Mouse (Mus musculus) MEL (cell line): ENCODE data around the gene Gramd1a. TPM values are rescaled to one million over a fixed set of nuclear protein-coding genes. Genes with fewer than 3 reads are reported as not detected.

Experiments
- DNase-seq: peaks from one replicate; pipeline ENCODE4 v3.0.0; 2011; ENCODE audit warnings: low read depth, low spot score
- H3K27ac ChIP-seq: 2 replicates; pipeline ENCODE4 v1.5.1; 2012; ENCODE audit warnings: low read depth, mild to moderate bottlenecking, control low read depth, low read length, moderate library complexity; ENCODE audit not compliant: control insufficient read depth
- H3K27me3 ChIP-seq, 2 experiments: fragments of 150-350 bp in 1 of 2; sonication (generic) in 1 of 2; 2 replicates each; pipeline ENCODE4 v1.6.1; 2012; ENCODE audit warnings: low read length in 2 of 2, mild to moderate bottlenecking in 2 of 2, improper control_type of control experiment in 1 of 2, moderate library complexity in 1 of 2; ENCODE audit not compliant: insufficient read depth in 2 of 2, control insufficient read depth in 1 of 2
- H3K36me3 ChIP-seq, 2 experiments: 2 replicates each; pipeline ENCODE4 v1.6.1; 2012 to 2014; ENCODE audit warnings: low read length in 2 of 2, improper control_type of control experiment in 1 of 2, inconsistent platforms in 1 of 2, mild to moderate bottlenecking in 1 of 2; ENCODE audit not compliant: insufficient read depth in 2 of 2, control insufficient read depth in 1 of 2
- H3K4me1 ChIP-seq, 2 experiments: fragments of 150-350 bp in 1 of 2; sonication (generic) in 1 of 2; 2 replicates each; pipeline ENCODE4 v1.6.1; 2012; ENCODE audit warnings: low read length in 2 of 2, improper control_type of control experiment in 1 of 2, mild to moderate bottlenecking in 1 of 2; ENCODE audit not compliant: insufficient read depth in 2 of 2, control insufficient read depth in 1 of 2
- H3K4me3 ChIP-seq, 2 experiments: fragments of 150-350 bp in 1 of 2; sonication (generic) in 1 of 2; 2 replicates each; pipeline ENCODE4 v1.5.1; 2012; ENCODE audit warnings: low read depth in 2 of 2, low read length in 2 of 2, mild to moderate bottlenecking in 2 of 2, moderate library complexity in 2 of 2, control low read depth in 1 of 2, improper control_type of control experiment in 1 of 2; ENCODE audit not compliant: control insufficient read depth in 1 of 2, insufficient read depth in 1 of 2
- H3K79me2 ChIP-seq: 2 replicates; pipeline ENCODE4 v1.6.1; 2012; ENCODE audit warnings: mild to moderate bottlenecking, low read length, moderate library complexity; ENCODE audit not compliant: control insufficient read depth, poor library complexity, insufficient read depth
- H3K9ac ChIP-seq: 2 replicates; pipeline ENCODE4 v1.6.1; 2012; ENCODE audit warnings: low read depth, mild to moderate bottlenecking, control low read depth, low read length, moderate library complexity; ENCODE audit not compliant: control insufficient read depth, poor library complexity, severe bottlenecking
- H3K9me3 ChIP-seq: fragments of 150-350 bp; sonication (generic); replicated peaks from 2 replicates; pipeline ENCODE4 v1.6.1; 2012; ENCODE audit warnings: mild to moderate bottlenecking, low read length, improper control_type of control experiment, moderate library complexity; ENCODE audit not compliant: insufficient read depth
- BHLHE40 ChIP-seq: IDR thresholded peaks from 2 replicates; pipeline ENCODE4 v1.6.1; 2012; ENCODE audit warnings: low read depth, mild to moderate bottlenecking, inconsistent platforms, low read length, improper control_type of control experiment, borderline replicate concordance
- CTCF ChIP-seq, 3 experiments: IDR thresholded peaks in 2 of 3; conservative IDR thresholded peaks in 1 of 3; 2 replicates each; pipeline ENCODE4 v1.5.1; 2011 to 2012; ENCODE audit warnings: low read length in 3 of 3, low read depth in 2 of 3, mild to moderate bottlenecking in 2 of 3, improper control_type of control experiment in 1 of 3, inconsistent platforms in 1 of 3, mixed read lengths in 1 of 3, moderate library complexity in 1 of 3; ENCODE audit not compliant: control insufficient read depth in 1 of 3, insufficient read depth in 1 of 3, poor library complexity in 1 of 3, severe bottlenecking in 1 of 3
- ETS1 ChIP-seq: IDR thresholded peaks from 2 replicates; pipeline ENCODE4 v1.6.1; 2012; ENCODE audit warnings: low read depth, mild to moderate bottlenecking, inconsistent platforms, low read length, improper control_type of control experiment, moderate library complexity
- HCFC1 ChIP-seq: IDR thresholded peaks from 2 replicates; pipeline ENCODE4 v1.6.1; 2012; ENCODE audit warnings: low read depth, mild to moderate bottlenecking, inconsistent platforms, low read length, improper control_type of control experiment, moderate library complexity
- JUND ChIP-seq: IDR thresholded peaks from 2 replicates; pipeline ENCODE4 v1.6.1; 2011; ENCODE audit warnings: low read depth, mild to moderate bottlenecking, improper control_type of control experiment, low read length
- MAX ChIP-seq: IDR thresholded peaks from 2 replicates; pipeline ENCODE4 v1.6.1; 2011; ENCODE audit warnings: low read length, improper control_type of control experiment
- MXI1 ChIP-seq: IDR thresholded peaks from 2 replicates; pipeline ENCODE4 v1.6.1; 2011; ENCODE audit warnings: mild to moderate bottlenecking, low read depth, low read length, improper control_type of control experiment
- MYB ChIP-seq: IDR thresholded peaks from 2 replicates; pipeline ENCODE4 v1.6.1; 2011; ENCODE audit warnings: mild to moderate bottlenecking, low read depth, low read length, improper control_type of control experiment
- NRF1 ChIP-seq: IDR thresholded peaks from 2 replicates; pipeline ENCODE4 v1.6.1; 2014; ENCODE audit warnings: low read depth, mild to moderate bottlenecking, inconsistent platforms, low read length, improper control_type of control experiment, moderate library complexity; ENCODE audit not compliant: poor library complexity, insufficient read depth, severe bottlenecking
- POLR2A ChIP-seq, 2 experiments: IDR thresholded peaks; 2 replicates each; pipeline ENCODE4 v1.6.1; 2011 to 2012; ENCODE audit warnings: low read length in 2 of 2, mild to moderate bottlenecking in 2 of 2, control low read depth in 1 of 2, improper control_type of control experiment in 1 of 2, low read depth in 1 of 2, moderate library complexity in 1 of 2; ENCODE audit not compliant: control insufficient read depth in 1 of 2, insufficient read depth in 1 of 2, poor library complexity in 1 of 2
- POLR2AphosphoS2 ChIP-seq: IDR thresholded peaks from 2 replicates; pipeline ENCODE4 v1.6.1; 2011; ENCODE audit warnings: low read length, improper control_type of control experiment
- POLR2AphosphoS5 ChIP-seq: IDR thresholded peaks from 2 replicates; pipeline ENCODE4 v1.6.1; 2012; ENCODE audit warnings: low read depth, borderline replicate concordance, mild to moderate bottlenecking, inconsistent platforms, low read length, moderate library complexity, mixed read lengths
- RAD21 ChIP-seq: IDR thresholded peaks from 2 replicates; pipeline ENCODE4 v1.6.1; 2011; ENCODE audit warnings: mild to moderate bottlenecking, low read depth, low read length, improper control_type of control experiment
- RCOR1 ChIP-seq: IDR thresholded peaks from 2 replicates; pipeline ENCODE4 v1.6.1; 2012; ENCODE audit warnings: low read depth, mild to moderate bottlenecking, inconsistent platforms, low read length, improper control_type of control experiment
- SMC3 ChIP-seq: IDR thresholded peaks from 2 replicates; pipeline ENCODE4 v1.6.1; 2011; ENCODE audit warnings: low read depth, low read length, improper control_type of control experiment
- USF1 ChIP-seq: IDR thresholded peaks from 2 replicates; pipeline ENCODE4 v1.6.1; 2014; ENCODE audit warnings: low read depth, mild to moderate bottlenecking, inconsistent platforms, low read length, improper control_type of control experiment, moderate library complexity
- ZKSCAN1 ChIP-seq: IDR thresholded peaks from 2 replicates; pipeline ENCODE4 v1.6.1; 2012; ENCODE audit warnings: low read depth, mild to moderate bottlenecking, inconsistent platforms, low read length, improper control_type of control experiment, moderate library complexity
- ZNF384 ChIP-seq: IDR thresholded peaks from 2 replicates; pipeline ENCODE4 v1.6.1; 2012; ENCODE audit warnings: low read depth, mild to moderate bottlenecking, inconsistent platforms, low read length, improper control_type of control experiment
- polyA plus RNA-seq, 2 experiments: library from polyadenylated mRNA; stranded (reverse) in 1 of 2; unstranded in 1 of 2; fragments of >175 nt in 1 of 2; fragments of >200 nt in 1 of 2; gene quantifications; 2 replicates each; pipeline versions ENCODE4 v1.2.1 to v1.2.4; 2012; ENCODE audit warnings: low replicate concordance in 2 of 2, low read depth in 1 of 2; ENCODE audit not compliant: insufficient read length in 2 of 2, insufficient read depth in 1 of 2, missing spikeins in 1 of 2
- total RNA-seq: library from RNA; depleted of rRNA; stranded (reverse); fragments of 300-350 nt; gene quantifications from 2 replicates; pipeline ENCODE4 v1.2.3, GENCODE M21; 2012

The Gramd1a gene
- total and polyA plus RNA-seq, 3 experiments: 21.8 to 65.7 TPM; not detected in 1

DNA sequence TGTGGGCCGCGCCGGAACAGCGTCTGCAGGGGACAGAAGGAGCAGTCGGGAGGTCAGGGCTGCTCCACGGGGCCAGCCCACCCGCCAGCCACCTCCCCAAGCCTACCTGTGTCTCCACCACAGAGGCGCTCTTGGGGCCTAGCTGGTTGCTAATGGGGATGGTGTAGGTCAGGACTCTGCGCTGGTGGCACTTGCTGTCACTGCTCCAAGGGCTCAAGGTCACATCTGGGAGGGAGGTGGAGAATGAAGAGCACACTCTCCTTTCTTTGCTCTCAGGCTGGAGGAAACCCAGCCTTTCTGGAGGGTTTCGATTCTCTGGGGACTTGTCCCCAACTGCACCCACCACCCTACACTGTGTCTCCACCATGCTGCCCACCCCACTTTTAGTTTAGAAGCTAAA lies 20.0 kb downstream of the Gramd1a start:
- TF ChIP-seq ZKSCAN1 (no peak), MXI1 (no peak), JUND (no peak), POLR2A (IDR thresholded peaks at IDR 0.05; ENCODE audit: control insufficient read depth in 1 of 2, insufficient read depth in 1 of 2, low read depth in 1 of 2, low read length in 2 of 2, poor library complexity in 1 of 2) (no peak), ETS1 (no peak), HCFC1 (no peak), MAX (no peak), NRF1 (no peak), POLR2AphosphoS2 (no peak), USF1 (no peak), RCOR1 (no peak), MYB (no peak), POLR2AphosphoS5 (no peak)
- H3K36me3 ChIP-seq: no peaks in the 10 kb centered on the region; a peak in 2 of 4 replicates
- no peaks in the 10 kb centered on the region for H3K9me3 ChIP-seq
- no peak for DNase-seq
- H3K9ac ChIP-seq: no peak overlapping the region
- H3K27me3 ChIP-seq: no peaks in the 10 kb centered on the region
- H3K4me3 ChIP-seq: no peak overlapping the region
- no peak overlapping the region for H3K27ac ChIP-seq
- H3K79me2 ChIP-seq: no peaks in the 10 kb centered on the region
- H3K4me1 ChIP-seq: no peaks in the 10 kb centered on the region

DNA sequence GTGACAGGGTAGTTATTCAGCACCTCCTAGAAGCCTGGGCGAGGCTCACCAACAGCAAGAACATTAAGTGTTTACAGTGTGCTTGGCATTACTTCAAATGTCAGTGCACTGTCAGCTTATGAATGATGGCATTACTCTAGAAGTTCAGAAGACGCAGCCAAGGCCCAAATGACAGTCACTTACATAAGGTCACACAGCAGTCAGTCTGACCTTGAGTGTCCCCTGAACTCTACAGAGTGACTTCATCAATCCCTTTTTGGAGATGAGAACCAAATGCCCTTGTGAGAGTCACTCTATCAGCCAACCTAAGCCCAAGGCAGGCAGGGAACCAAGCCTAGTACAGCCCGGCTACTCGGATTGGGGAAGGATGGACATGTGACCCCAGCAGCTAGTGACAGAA lies 23.8 kb downstream of the Gramd1a start:
- Histone ChIP-seq H3K4me1 (no peaks in the 10 kb centered on the region), H3K79me2 (no peaks in the 10 kb centered on the region), H3K27me3 (no peaks in the 10 kb centered on the region), H3K9ac (no peak overlapping the region), H3K27ac (no peak overlapping the region), H3K4me3 (no peak overlapping the region), H3K36me3 (no peaks in the 10 kb centered on the region; a peak in 1 of 4 replicates), H3K9me3 (no peaks in the 10 kb centered on the region)
- DNase-seq: no peak
- TF ChIP-seq BHLHE40: no peak
- no peak for TF ChIP-seq ZKSCAN1

DNA sequence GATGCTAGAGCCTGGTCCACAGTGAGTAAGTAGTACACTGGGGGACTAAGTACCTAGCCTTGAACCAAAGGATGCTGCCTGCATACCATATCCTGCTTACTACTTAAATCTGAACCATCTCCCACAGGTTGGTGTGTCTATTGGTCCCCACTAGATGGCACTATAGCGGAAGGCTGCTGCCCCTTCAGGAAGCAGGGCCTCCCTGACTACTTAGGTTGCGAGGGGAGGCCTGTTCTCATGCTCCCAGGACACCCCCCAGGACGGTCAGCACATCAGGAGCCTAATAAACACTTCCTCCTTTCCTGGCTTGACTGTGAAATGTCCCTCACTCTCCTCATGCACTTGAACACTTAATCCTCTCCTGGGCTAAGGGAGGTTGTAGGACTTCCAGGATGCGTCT lies 24.9 kb downstream of the Gramd1a start:
- H3K27me3 ChIP-seq: no peaks in the 10 kb centered on the region
- H3K4me1 ChIP-seq: no peaks in the 10 kb centered on the region
- H3K79me2 ChIP-seq: no peaks in the 10 kb centered on the region
- no peak overlapping the region for H3K4me3 ChIP-seq
- peak; percentile 77 for DNase-seq
- H3K9me3 ChIP-seq: no peaks in the 10 kb centered on the region
- H3K27ac ChIP-seq: no peak overlapping the region
- no peaks in the 10 kb centered on the region; a peak in 1 of 4 replicates for H3K36me3 ChIP-seq
- TF ChIP-seq SMC3 (peak; percentile 63), ZNF384 (no peak), CTCF (IDR thresholded peaks at IDR 0.05 in 2 of 3, conservative IDR thresholded peaks at IDR 0.05 in 1 of 3; ENCODE audit: control insufficient read depth in 1 of 3, insufficient read depth in 1 of 3, low read depth in 2 of 3, low read length in 3 of 3, poor library complexity in 1 of 3, severe bottlenecking in 1 of 3) (peak; percentile 78 to 82 (median 81)), RAD21 (peak; percentile 43)
- H3K9ac ChIP-seq: no peak overlapping the region
